Mouse (Mus musculus) macrophage (primary cell): Measurements from ENCODE around the gene Exog. TPM values are rescaled to one million over a fixed set of nuclear protein-coding genes. Genes with fewer than 3 reads are reported as not detected.

Experiments used
- H3K27ac ChIP-seq: fragments of 350-480 bp; formaldehyde crosslinking; 2 replicates; pipeline ENCODE4 v1.9.0; 2021
- H3K36me3 ChIP-seq: fragments of 350-480 bp; formaldehyde crosslinking; 2 replicates; pipeline ENCODE4 v1.9.0; 2021; ENCODE audit errors: inconsistent target
- H3K4me3 ChIP-seq: fragments of 350-480 bp; formaldehyde crosslinking; 2 replicates; pipeline ENCODE4 v1.9.0; 2021; ENCODE audit errors: inconsistent target
- H3K79me2 ChIP-seq: fragments of 350-480 bp; formaldehyde crosslinking; 2 replicates; pipeline ENCODE4 v1.9.0; 2021; ENCODE audit errors: inconsistent target
- WGBS: methylation state at CpG from one replicate; pipeline ENCODE4 v1.1.7; 2026; ENCODE audit warnings: inconsistent platforms; ENCODE audit not compliant: missing documents; 5-methylcytosine and 5-hydroxymethylcytosine counted together
- polyA plus RNA-seq: library from polyadenylated mRNA; stranded (reverse); fragments of 250-400 nt; gene quantifications from 3 replicates; pipeline ENCODE4 v1.2.4, GENCODE M21; 2018; ENCODE audit warnings: inconsistent platforms

The Exog gene
- polyA plus RNA-seq, 1 experiment from 2014 or later: 2.6 TPM

DNA sequence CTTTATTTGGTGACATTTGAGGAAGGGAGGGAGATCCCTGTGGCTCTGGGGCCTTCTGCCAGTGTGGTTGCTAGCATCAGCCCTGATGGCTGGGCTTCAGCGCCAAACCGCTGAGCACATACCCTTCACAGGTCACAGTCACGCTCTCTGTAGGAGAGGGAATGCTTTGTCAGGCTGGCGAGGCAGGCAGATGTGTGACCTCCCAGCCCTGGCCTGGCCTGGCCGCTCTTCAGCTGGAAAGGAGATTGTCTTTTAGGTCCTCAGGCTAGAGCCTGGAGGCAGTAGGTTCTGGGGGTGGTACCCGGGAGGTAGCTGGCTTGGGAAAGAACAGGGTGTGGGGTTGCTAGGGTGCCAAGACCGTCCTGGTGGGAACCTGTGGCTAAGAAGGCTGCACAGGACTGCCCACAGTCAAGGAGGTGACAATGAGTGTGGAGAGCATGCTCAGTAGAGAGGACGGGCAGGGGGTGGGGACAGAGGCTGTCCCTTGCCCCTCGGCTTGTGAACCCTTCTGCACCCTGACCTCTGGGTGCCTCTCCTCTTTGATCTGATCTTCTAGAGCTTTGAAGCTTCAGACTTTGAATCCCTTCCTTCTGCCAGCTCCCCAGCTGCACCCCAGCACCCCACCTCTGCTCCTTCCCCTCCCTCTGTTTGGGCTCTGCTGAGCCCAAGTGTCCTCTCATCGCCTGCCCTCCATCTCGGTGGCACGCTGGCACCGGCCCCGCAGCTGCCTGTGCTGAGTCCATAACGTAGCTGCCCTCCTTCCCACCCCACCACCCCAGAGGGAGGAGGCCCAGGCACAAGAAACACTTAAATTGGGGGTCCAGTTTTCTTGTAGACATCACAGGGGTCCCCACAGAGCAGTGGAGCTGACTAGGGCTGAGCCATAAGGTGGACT is 30.2 kb downstream of the Exog start:
- no peak overlapping the region for H3K27ac ChIP-seq
- H3K4me3 ChIP-seq: no peak overlapping the region
- H3K79me2 ChIP-seq: no peaks in the 10 kb centered on the region
- no peaks in the 10 kb centered on the region for H3K36me3 ChIP-seq
- 76% methylated on average over 15 of the region's 15 CpGs for WGBS

DNA sequence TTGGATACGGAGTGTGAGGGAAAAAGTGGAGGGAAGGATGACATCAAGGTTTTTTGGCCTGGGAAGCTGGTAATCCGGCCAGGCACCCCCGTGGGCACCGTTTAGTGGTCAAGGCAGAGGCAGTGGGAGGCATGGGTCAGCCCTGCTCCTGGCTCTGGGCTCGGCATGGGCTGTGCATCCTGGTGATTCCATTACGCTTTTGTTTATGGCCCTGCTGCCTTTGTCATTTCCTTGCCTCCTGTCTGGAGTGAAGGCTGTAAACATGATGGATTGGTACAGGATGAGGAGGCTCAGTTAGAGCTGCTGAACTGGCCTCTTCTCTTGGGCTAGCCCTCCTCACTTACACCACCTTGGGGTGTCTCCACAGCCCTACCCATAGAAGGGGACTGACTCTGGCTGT is 33.0 kb downstream of the Exog start:
- no peak overlapping the region for H3K27ac ChIP-seq
- no peaks in the 10 kb centered on the region for H3K79me2 ChIP-seq
- no peaks in the 10 kb centered on the region for H3K36me3 ChIP-seq
- H3K4me3 ChIP-seq: no peak overlapping the region
- 33% methylated on average over 6 of the region's 6 CpGs for WGBS

DNA sequence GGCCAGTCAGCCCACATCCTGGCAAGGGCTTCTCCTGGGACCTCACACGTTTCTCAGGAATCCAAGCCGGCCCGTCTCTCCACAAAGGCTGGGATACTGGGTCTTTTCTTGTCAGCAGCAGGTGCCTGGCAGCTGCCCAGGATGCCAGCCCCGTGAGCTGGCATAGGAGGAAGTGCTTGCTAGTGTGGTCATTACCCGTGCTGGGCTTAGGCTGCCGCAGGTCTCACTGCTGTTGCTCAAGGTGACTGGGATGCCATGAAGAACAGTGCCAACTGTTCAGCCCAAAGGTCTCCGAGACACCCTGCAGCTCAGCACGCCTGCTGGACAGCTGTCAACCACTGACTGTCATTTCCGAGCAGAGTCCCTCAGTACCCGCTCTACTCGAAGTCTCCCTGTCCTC is 33.6 kb downstream of the Exog start:
- 41% methylated on average over 11 of the region's 11 CpGs for WGBS
- H3K36me3 ChIP-seq: no peaks in the 10 kb centered on the region
- no peak overlapping the region for H3K27ac ChIP-seq
- no peaks in the 10 kb centered on the region for H3K79me2 ChIP-seq
- no peak overlapping the region for H3K4me3 ChIP-seq

DNA sequence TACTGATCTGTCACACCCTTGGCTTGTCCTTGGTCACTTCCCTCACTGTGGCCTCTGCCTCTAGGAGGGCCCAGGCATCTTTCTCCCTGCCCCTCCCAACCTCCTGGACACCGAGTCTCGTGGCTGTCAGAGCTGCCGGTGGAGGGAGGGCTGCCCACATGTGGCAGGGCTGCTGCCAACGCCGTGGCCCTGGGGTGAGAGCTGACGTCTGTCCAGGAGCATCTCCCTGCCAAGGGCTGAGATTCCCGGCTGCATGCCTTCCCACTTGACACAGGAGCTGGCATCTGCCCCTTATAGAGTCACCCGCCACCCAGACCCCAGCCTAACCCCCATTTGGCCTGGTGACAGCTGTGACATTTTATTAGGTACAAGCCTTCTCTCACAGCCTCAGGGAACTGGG is 34.6 kb downstream of the Exog start:
- H3K4me3 ChIP-seq: no peak overlapping the region
- WGBS: 85% methylated on average over 8 of the region's 8 CpGs

DNA sequence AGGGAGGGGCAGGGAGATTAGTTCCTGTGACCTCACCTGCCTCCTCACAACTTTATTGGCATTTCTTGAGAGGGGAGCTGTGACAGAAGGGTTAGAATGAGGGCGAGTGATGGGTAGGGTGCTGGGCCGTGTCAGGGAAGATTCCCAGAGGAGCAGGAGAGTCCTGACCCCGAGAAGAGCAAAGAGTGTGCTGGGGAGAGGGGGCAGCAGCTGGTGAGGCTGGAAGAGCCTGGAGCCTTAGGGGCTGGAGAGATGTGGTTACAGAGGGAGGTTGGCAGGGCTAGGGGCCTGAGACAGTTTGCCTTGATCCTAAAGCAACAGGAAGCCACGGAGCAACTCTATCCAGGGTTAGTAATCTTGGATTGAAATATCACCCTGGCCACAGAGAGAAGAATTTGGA is 36.9 kb downstream of the Exog start:
- H3K27ac ChIP-seq: no peak overlapping the region
- H3K4me3 ChIP-seq: no peak overlapping the region
- H3K79me2 ChIP-seq: no peaks in the 10 kb centered on the region
- 90% methylated on average over 4 of the region's 4 CpGs for WGBS
- no peaks in the 10 kb centered on the region for H3K36me3 ChIP-seq

More for the DNA sequence above, 34.6 kb downstream of the Exog start:
- H3K36me3 ChIP-seq: no peaks in the 10 kb centered on the region
- no peak overlapping the region for H3K27ac ChIP-seq
- H3K79me2 ChIP-seq: no peaks in the 10 kb centered on the region

DNA sequence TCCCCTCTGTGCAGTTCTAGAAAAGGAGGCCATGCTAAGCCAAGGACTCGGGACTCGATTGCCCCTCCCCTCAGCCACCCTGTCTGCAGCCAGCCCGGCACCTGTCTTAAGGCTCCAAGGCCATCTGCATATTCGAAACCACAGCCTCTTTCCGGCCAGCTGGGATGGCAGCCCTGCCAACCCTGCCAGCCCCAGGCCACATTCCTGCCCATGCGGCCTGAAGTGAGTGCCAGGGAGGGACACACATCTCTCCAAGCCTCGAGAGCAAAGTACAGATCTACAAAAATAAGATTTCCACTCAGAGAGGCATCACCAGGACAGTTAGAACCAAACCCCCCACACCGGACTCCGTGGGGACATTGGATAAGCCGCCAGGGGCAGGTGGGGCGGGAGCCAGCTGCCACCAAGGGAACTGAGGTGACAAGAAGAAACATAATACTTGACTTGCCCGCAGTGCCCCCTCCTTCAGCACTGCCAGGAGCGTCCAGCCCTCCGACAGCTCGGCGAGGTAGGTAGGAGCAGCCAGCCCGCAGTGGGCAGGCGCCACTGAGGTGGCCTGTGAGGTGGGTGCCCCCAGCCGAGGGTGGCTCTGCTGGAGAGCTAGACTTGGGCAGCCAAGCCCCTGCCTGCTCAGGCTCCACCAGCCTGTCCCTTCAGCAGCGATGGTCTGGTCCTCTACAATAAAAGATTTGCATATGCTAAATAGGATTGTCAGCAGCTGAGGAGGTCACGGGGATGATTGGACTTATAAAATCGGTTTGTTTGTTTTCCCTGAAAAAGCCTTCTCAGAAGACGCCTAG is 39.0 kb downstream of the Exog start:
- H3K79me2 ChIP-seq: no peaks in the 10 kb centered on the region
- no peak overlapping the region for H3K4me3 ChIP-seq
- no peaks in the 10 kb centered on the region for H3K36me3 ChIP-seq
- no peak overlapping the region for H3K27ac ChIP-seq
- WGBS: 53% methylated on average over 23 of the region's 23 CpGs

DNA sequence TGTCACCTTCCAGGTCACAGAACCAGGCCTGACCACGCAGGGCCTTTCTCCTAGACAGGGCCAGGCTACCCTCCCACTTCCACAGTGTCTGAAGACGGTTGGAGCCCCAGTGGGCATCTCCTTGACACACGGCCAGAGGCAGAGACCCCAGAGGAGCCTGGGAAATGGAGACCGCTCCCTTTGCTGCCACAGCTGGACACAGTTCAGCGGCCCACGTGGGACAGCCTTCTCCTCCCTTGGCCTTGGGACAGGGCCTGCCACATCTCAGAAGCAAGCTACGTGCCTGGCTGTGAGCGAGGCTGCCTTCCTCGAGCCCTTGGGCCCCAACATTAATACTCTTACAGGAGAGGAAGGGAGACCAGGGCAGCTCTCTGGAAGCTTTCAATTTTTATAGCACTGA is 39.7 kb downstream of the Exog start:
- 84% methylated on average over 8 of the region's 9 CpGs for WGBS
- no peaks in the 10 kb centered on the region for H3K79me2 ChIP-seq

DNA sequence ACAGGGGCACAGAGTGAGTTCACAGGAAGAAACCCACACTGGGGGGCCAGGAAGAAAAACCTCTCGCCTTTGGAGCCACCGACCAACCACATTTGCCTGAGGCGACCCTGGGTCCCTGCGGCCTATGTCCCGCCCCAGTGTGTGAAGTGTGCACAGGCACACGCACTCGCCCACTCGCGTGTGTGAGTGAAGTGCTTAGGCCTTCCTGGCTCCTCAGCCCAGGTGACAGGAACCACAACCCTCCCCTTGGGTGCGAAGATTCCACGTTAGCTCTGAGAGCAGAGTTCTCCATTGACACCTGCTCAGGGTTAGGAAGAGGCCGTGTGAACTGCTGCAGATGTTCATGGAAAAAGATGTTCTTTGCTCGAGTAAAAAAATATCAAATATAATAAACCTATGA is 40.1 kb downstream of the Exog start:
- no peaks in the 10 kb centered on the region for H3K79me2 ChIP-seq
- 94% methylated on average over 13 of the region's 13 CpGs for WGBS
- H3K27ac ChIP-seq: no peak overlapping the region
- H3K4me3 ChIP-seq: no peak overlapping the region
- no peaks in the 10 kb centered on the region for H3K36me3 ChIP-seq

More for the DNA sequence above, 39.7 kb downstream of the Exog start:
- Histone ChIP-seq H3K36me3 (no peaks in the 10 kb centered on the region), H3K4me3 (no peak overlapping the region), H3K27ac (no peak overlapping the region)

DNA sequence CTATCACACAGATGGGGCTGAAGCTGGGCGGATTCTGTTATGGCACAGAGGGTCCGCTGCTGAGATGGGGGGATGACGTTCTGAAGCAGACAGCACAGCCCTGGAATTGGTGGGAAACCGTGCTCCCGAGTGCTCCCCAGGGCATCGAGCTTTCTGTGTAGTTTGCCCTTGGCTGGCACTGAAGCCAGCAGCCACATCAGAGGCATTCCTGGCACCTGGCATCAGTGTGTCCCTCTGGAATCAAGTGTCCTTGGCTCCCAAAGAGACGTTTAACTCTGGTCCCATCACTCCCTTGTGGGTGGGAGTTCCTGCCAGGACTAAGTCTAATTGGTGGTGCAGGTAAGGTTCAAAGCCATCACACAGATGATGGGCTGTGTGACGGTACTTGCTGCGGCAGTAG is 51.6 kb downstream of the Exog start:
- Histone ChIP-seq H3K27ac (no peak overlapping the region), H3K79me2 (no peaks in the 10 kb centered on the region), H3K36me3 (no peaks in the 10 kb centered on the region), H3K4me3 (no peak overlapping the region)
- WGBS: 83% methylated on average over 7 of the region's 9 CpGs

DNA sequence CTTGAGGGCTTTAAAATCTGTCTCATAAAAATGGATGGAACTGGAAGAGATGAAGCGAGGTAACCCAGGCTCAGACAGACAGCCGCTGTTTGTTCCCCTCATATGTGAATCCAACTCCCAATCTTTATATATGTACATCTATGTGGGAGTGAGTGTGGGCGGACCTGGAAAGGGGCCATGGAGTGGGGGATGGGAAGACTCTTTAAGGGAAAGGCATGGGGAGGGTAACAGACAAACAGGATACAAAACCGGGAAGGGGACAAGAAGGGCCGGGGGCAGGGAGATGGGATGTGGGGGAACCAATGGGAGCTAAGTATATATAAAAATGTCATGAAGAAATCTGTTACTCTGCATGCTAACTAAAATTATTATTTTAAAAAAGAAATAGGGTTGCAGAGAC is 52.2 kb downstream of the Exog start:
- Histone ChIP-seq H3K79me2 (no peaks in the 10 kb centered on the region), H3K36me3 (no peaks in the 10 kb centered on the region), H3K27ac (no peak overlapping the region), H3K4me3 (no peak overlapping the region)
- 79% methylated on average over 4 of the region's 5 CpGs for WGBS

DNA sequence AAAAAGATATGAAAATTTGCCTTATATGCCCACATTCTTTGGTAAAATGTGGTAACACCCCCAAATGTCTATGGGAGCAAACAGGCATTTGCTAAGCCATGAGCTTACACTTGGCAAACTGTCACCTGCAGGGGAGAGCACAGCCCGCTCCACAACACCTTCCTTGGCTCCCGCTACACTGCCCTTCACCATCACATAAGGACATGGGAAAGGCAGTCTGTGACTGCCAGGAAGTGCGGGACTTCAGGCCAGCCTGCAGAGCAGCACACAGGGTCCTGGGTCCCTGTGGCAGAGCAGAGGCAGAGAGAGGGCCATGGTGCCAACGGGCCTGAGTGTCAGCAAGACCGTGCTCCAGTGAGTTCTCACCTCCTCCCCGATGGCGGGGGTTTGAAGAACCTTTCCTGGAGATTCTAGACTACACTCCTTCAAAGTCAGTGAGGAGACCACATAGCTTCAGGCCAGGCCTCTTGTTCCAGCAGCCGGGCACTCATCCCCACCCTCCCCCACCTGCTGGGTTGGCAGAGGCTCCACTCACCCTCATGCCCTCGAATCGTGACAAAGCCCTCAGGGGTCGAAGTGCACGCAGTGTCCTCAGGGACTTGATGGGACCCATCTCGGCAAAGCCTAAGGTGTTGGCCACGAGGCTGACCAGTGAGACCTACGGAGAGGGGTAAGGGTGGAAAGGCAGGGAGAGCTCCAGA is 53.0 kb downstream of the Exog start:
- Histone ChIP-seq H3K4me3 (no peak overlapping the region), H3K79me2 (no peaks in the 10 kb centered on the region), H3K27ac (no peak overlapping the region), H3K36me3 (no peaks in the 10 kb centered on the region)
- WGBS: 92% methylated on average over 15 of the region's 15 CpGs

DNA sequence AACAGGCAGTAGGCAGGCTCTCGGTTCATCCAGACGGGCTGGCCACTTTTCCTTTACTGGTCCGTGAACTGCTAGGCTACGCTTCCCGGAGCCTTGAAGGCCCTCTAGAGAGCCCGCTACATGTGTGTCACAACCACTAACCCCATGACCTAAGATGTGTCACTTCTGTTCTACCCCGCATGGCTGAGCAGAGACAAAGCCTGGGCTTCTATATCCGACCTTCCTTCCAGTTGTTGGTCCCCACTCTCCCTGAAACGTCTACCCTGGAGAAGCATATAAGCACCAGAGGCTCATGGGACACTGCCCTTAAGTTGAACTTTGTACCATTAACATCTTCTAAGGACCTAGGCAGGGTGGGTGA is 53.5 kb downstream of the Exog start:
- Histone ChIP-seq H3K79me2 (no peaks in the 10 kb centered on the region), H3K4me3 (no peak overlapping the region), H3K36me3 (no peaks in the 10 kb centered on the region), H3K27ac (no peak overlapping the region)
- WGBS: 86% methylated on average over 9 of the region's 9 CpGs

DNA sequence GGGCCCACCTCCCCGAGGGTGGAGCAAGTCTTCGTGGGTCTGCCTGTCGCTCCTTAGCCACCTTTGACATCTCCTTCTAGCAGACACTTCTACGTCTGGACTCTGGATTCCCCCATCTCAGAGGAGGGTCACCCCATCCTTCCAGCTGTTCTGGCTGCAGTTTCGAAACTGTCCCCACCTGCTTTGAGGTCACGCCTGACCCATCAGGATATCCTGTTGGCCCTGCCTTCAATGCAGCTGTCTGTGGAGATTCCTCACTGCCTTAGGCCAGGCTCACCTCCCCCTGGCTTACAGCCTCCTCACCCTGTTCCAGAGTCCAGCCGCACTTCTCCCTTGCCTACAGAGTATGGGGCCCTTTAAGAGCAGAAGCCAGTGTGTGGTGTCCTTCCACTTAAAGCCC is 54.1 kb downstream of the Exog start:
- Histone ChIP-seq H3K4me3 (no peak overlapping the region), H3K27ac (no peak overlapping the region), H3K36me3 (no peaks in the 10 kb centered on the region), H3K79me2 (no peaks in the 10 kb centered on the region)
- WGBS: 46% methylated on average over 7 of the region's 7 CpGs

DNA sequence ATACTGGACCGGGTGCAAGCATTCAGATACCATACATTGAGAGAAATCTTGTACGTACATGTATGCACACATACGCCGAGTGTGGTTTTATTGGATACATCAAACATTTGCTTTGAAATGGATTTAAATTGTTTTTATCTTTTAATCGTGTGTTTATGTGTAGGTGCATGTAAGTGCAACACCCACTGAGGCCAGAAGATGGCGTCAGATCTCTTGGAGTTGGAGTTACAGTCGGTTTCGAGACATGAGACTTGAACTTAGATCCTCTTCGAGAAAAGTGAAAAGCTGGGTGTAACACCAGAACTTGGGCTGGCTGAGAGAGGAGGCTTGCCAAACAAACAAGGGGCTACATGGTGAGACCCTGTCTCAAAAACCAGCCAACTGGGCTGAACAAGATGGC is 58.9 kb downstream of the Exog start:
- no peaks in the 10 kb centered on the region for H3K36me3 ChIP-seq
- no peaks in the 10 kb centered on the region for H3K79me2 ChIP-seq
- H3K27ac ChIP-seq: no peak overlapping the region
- no peak overlapping the region for H3K4me3 ChIP-seq
- WGBS: 96% methylated on average over 9 of the region's 9 CpGs
